Mouse (Mus musculus) retina, postnatal 7 days (tissue): ENCODE measurements around the gene Lrp4.

ENCODE experiments used
- DNase-seq: peaks from one replicate; pipeline ENCODE4 v3.0.0-alpha.2; 2012; ENCODE audit warnings: low read depth, low spot score

Lrp4 gene

GRCm38 (mm10) chr2:91457259-91457655 is at the start of gene Lrp4:
TSS of gene Lrp4 (plus strand) at chr2:91457511.
- DNase-seq: no peak

DNA sequence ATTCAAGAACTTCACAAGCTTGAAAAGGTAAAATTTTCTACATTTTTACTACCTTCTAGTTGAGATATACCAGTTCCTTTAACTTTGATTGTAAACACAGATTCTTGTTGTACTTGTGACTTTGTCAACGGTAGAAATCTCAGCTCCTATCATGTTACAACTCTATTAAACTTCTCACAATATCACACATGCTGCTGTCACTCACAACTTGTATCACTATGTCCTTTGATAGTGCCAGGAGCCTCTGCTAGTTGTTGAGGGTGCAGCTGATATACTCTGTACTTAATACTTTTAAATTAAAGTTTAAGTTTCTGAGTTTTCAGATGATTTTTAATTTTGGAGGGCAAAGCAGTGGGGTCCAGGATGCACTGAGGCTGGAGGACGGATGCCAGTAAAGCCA is 49.3 kb upstream of the Lrp4 start:
- DNase-seq: no peak

DNA sequence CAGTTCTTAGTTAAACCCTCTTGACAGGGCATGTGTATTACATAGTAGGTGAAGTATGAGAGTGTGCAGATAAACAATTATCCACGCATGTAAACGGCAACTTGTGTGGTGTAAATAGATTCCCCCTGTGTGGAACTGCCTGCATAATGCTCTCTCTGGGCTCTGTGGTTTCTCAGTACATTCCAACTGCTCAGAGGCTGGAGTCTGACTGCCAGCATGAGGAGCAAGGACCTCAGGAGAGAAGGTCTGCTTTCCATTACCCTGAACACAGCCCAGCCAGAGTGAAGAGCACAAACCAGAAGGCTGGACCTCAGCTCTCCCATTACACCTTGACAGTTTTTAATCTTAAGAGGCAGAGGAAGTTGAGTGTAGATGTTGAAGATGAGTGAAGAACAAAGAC is 45.8 kb upstream of the Lrp4 start:
- DNase-seq: no peak

GRCm38 (mm10) chr2:91412361-91412760 is 45.0 kb upstream of the Lrp4 start:
- DNase-seq: no peak

GRCm38 (mm10) chr2:91413811-91414210 is 43.5 kb upstream of the Lrp4 start:
- no peak for DNase-seq

- no peak for DNase-seq
These were observed 35.7 kb upstream of the Lrp4 start for GRCm38 (mm10) chr2:91421641-91422040.

DNA sequence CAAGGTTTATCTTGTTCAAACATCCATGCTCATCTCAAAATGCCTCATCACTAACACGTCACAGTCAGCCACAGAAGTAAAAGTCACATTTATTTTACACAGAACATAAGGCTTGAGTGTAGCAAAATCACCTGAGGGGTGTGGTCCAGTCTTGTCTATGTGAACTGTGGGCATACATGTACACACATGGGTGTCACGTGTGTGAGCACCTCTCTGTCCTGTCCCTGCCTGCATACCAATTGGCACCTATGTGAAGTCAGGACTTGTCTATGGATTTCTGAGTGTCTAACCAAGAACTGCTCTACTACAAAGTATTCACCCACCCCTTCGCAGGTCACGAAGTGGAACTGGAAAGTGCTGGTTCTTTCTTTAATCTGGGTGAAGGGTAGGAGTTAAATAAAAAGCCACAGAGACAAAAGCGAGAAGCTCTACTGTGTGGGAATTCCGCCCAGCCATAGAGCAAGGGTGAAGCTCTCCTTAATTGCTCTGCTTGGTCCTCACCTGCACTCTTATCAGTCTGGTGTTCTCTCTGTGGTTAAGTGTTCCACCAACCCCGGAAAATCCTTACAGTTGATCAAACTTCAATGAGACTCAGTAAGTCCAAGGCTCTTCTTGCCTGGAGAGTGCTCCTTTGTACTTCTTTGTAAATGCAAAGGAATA is 33.1 kb upstream of the Lrp4 start:
- DNase-seq: no peak

DNA sequence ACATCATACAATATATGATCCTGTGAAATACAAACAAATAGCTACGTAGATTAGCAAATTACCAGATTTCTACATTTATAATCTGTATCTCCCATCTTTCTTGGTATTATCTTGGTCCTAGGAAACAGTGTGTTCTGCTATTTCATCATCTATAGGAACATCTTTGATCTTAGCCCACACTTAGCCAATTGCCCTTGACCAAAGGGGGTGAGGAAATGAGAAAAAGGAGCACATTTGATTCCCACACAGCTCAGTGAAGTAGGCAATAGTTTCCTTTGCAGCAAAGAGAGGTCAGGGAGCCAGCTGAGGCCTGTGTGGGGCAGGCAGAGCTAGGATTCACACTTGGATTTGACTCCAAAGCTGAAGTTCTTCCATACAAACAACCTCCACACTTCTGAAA is 31.0 kb upstream of the Lrp4 start:
- no peak for DNase-seq

DNA sequence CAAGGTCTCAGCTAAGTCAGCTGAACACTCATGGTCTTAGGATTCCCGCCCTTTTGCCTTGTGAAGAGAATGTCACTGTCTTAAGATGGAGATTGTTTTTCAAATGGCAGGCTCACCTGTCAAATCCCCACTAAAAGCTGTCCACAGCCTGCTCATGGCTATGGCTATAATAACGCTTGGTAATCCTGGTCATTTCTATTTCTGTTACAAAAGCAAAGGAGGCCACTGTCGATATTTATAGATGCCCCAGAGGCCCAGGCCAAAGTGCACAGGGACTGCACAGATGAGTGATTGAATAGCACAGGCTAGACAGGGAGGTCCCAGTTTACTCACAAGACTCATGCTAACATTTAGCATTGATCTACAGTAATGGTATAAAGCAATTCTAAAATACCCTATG is 28.2 kb upstream of the Lrp4 start:
- DNase-seq: no peak

DNA sequence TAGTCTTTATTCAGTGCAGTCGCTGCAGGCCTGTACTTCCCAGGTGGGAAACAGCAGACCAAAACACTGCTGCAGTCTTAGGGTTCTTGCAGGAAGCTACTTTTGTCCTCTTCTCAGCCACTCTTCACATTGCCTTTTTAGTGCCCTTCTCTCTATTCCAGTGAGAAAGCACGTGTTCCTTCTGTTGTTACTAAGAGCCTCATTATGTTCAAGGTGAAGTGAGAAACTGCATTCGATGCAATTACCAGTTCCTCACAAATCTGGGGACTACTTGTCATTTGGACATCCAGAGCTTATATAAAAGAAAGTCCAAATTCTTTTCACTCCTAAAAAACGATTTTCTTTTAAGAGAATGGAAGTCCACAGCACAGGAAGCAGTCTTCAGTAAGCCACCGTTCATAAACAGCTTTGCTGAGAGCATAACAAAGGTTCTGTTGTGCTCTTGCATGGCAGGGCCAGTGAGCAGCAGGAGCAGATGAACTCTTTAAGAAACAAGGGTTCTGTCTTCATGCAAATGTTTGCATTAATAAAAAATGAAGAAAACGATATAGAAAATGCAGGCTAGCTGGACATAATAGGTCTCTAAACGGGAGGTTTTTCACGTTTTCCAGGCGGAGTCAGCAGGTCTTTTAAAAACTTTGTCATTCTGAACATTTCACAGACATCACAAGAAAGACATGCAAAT is 27.3 kb upstream of the Lrp4 start:
- DNase-seq: no peak

DNA sequence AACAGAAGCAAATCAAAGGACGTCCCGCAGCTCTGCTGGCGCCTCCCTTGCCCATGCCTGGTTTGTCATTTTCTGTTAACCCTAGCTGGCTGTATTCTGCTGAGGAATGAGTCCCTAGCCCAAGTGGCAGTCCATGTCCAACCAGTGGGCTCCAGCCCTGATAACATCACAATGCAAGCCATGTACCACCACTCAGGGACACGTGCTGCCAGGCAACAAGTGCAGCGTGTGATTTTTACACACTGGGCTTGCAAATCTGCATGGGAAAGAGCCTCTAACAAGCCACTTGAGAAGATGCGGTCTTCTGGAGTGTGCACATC is 26.8 kb upstream of the Lrp4 start:
- DNase-seq: no peak

- DNase-seq: no peak
These were observed 20.6 kb upstream of the Lrp4 start for GRCm38 (mm10) chr2:91436713-91437112.

- no peak for DNase-seq
These were observed 20.0 kb upstream of the Lrp4 start for GRCm38 (mm10) chr2:91437116-91437815.

- DNase-seq: no peak
These were observed 18.0 kb upstream of the Lrp4 start for GRCm38 (mm10) chr2:91439271-91439670.

DNA sequence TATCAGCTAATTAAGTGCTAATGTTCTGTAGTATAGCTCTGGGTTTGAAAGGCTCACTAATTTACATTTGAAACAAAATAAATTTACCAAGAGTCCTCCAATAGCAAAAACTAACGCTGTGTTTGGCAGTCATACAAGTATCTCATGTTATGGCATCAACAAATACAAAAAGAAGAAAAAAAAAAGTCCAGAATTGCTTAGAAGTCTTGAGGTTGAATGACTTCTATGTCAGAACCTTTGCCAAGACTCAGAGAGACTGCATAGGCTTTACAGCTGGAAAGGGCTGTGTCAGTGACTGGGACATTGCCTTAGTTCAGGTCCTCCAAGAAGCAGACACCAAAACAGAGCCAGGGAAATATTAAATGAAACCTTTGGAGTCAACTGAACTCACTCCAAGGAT is 17.4 kb upstream of the Lrp4 start:
- no peak for DNase-seq

GRCm38 (mm10) chr2:91440686-91441085 is 16.6 kb upstream of the Lrp4 start:
- DNase-seq: no peak

- DNase-seq: no peak
These were observed 15.6 kb upstream of the Lrp4 start for GRCm38 (mm10) chr2:91441715-91442114.

GRCm38 (mm10) chr2:91442241-91442640 is 15.1 kb upstream of the Lrp4 start:
- no peak for DNase-seq

DNA sequence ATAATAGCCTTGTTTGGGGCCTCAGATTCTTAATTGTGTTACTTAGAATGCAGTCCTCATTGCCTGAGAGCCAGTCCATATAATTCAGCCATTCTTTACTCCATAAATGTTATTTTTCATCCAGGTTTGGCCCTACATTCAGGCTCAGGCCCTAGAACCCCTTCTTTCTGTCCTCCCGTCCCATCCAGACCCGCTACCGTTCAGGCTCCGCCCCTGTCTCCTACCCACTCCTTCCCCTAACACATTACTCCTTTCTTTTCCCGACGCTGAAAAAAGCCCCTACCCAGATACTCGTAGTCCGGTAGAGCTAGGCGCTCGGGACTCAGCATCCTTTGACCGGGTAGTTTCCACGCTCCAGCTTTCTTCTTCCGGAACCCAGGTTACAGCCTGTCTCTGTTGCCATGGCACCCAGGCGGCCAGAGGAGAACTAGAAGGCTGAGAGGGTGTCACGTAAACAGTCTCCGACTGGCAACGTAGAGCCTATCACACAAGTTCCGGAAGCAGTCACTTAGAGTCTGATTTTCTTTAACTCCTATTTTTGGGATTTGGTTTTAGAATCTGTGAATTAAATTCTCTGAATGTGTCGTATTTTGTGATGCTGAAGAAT is 12.9 kb upstream of the Lrp4 start, which contains the start of gene 1110051M20Rik:
Gene 1110051M20Rik (minus strand): TSS at position 419 of the 607 bp plus-strand sequence.
- peak; percentile 83 for DNase-seq

- no peak for DNase-seq
These were observed 7.6 kb upstream of the Lrp4 start for GRCm38 (mm10) chr2:91449662-91450061.

- DNase-seq: no peak
These were observed 7.0 kb upstream of the Lrp4 start for GRCm38 (mm10) chr2:91450316-91450715.

GRCm38 (mm10) chr2:91452658-91453057 is 4.7 kb upstream of the Lrp4 start:
- DNase-seq: no peak
